Mouse (Mus musculus) megakaryocyte, adult 5-6 weeks (primary cell): ENCODE data around the gene Hsf4. TPM values are rescaled to one million over a fixed set of nuclear protein-coding genes. Genes with fewer than 3 reads are reported as not detected.
"Not testable (repeated sequence)": the region's sequence is repeated elsewhere in the genome, so short reads cannot be mapped to it uniquely, and the experiment has no call there.

Source experiments
- ATAC-seq: 2 replicates; pipeline ENCODE4 v1.8.0; 2016; ENCODE audit warnings: mild to moderate bottlenecking, inconsistent platforms; ENCODE audit not compliant: poor library complexity, severe bottlenecking
- total RNA-seq, 2 experiments: library from RNA; stranded (forward) in 1 of 2; stranded (reverse) in 1 of 2; fragments of 153-499, 151-499 nt in 1 of 2; fragments of 221-1000, 200-1000 nt in 1 of 2; gene quantifications; 2 replicates each; pipeline versions ENCODE4 v1.2.3 to v1.2.4; 2015 to 2017

Hsf4 gene
- total RNA-seq (2015), result 0.22 TPM in 1 of 2 replicates, not detected in the other
- total RNA-seq (2017), result not detected in 2 replicates

- ATAC-seq, result peak; percentile 47
Observed at GRCm38 (mm10) chr8:105269461-105269947, at the start of gene Hsf4. Hsf4 (plus strand) TSS chr8:105269801.

- no peak for ATAC-seq
Observed at GRCm38 (mm10) chr8:105223850-105224249, 45.8 kb upstream of the Hsf4 start.

DNA sequence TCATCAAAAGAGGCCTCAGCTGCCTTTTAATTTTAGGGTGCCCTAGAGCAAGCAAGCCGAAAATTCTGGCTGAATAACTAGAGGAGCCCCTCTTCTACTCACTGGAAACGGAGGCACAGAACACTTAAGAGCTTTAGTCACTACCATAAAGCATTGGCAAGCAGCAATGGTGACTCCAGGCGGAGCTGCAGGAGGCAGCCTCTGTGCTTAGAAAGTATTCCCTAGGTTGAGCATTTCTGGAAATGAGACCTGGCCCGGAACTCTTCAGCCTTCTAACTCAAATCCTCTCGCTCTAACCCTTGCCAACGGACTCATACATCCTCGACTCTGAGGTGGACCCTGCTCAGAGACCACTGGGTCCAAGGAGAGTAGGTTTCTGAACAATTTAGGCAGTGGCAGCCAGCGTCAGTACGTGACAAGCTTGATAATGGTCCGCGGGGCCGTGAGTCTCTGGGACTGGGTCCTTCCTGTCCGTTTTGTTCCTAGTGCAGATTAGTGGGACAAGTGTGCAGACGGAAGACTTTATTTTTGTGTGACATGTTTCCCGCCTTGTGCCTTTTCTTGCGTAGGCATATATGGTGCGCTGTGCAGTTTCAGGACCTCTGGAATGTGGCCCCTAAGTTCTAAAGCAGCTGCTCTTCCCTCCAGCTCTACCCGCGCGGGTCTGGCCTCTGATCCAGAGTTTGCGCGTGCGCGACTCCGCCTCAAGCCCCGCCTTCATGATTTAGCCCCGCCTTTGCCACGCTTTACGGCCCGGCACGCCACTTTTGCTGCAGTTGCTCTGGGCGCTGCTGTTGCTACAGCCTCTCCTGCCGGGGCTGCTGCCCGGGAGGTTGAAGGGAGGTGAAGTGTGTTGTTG, 45.0 kb upstream of the Hsf4 start, which contains the start of gene D230025D16Rik:
D230025D16Rik (plus strand) TSS at position 733 of the 859 bp plus-strand sequence.
- ATAC-seq, result peak; percentile 95

- ATAC-seq, result peak; percentile 6; the same call in 1 of the 2 replicates
Observed at GRCm38 (mm10) chr8:105225272-105225593, 44.4 kb upstream of the Hsf4 start.

GRCm38 (mm10) chr8:105225917-105226316, 43.7 kb upstream of the Hsf4 start:
- peak; percentile 18 for ATAC-seq

GRCm38 (mm10) chr8:105231503-105232320, 37.9 kb upstream of the Hsf4 start:
- ATAC-seq, result no peak

- ATAC-seq, result not testable (repeated sequence)
Observed at GRCm38 (mm10) chr8:105232321-105232693, 37.3 kb upstream of the Hsf4 start.

DNA sequence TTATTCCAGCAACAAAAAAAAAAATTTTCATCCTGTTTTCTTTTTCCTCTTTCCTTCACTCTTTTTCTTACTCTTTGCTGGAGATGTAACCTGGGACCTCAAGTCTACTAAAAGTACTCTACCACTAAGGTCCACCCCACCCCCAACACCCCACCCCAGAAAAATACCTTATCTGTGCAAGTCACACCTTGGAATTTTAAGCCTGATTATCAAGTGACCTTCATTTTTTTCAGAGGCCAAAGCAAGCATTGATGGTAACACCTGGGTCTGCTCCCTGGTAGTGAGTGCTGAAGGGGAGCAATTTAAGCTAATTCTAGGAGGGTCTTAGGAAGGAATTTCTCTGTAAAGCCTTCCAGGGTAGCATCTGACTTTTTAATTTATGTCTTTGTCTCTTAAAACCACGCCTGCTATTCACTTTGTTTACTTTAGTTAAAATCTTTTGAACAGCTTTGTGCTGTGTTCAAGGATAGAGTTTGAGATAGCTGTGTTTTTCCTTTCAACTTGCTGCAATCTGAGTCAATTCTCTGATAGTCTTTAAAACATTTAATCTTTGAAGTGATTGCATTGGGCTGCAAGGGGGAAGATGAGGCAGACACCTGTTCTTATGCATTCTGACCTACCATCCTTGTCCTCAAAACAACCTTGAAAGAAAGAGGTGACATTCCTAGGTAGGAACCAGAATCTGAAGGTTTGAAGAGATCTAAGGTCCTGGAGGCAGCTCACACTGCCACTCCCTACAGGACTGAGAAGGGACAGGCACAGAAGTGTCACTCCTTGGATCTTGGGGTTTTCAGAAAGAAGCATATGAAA, 36.3 kb upstream of the Hsf4 start:
- no peak for ATAC-seq

DNA sequence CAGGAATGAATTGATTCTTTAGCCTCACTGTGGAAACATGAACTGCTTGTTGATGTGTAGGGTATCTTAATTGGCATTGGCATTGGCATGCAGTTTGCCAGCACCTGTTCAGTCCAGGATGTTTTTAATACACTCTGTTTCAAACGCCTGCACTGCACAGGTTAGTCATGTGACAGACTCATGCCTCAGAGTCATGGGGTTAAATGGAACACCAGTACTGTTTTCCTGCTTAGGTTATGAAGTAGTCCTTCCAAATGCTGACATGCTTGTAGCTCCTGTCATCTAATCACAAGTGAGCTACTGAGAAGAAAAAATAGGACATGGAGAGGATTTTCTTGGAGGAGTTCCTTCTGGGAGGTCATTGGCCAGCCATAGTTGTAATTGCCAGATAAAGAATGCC, 34.4 kb upstream of the Hsf4 start:
- no peak for ATAC-seq

DNA sequence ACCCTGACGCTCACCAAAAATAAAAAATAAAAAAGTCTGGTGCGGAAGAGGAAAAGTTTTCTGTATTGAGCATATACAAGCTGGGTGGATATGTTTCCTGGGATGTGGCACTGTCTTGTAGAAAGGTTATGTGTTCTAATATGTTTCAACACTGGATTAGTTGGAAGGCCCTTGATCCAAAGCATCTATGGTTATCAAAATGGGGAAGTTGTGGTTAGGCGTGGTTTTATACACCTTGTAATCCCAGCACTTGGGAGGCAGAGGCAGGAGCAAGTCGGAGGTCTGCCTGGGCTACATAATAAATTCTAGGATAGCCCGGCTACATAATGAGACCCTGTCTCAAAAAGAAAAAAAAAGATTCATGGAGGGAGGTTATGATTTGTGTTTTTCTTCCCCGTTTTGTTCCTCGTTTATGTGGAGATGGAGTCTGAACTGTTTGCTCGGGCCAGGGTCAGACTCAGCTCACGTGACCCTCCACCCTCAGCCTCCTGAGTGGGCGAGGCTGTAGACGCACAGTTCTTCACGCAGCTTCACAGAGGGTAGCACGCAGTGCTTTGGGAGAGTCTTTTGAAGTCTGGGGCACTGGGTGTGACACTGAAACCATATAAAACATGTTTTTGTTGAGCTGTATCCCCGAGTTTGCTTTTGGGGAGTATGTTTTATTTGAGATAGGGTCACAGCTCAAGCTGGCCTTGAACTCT, 32.0 kb upstream of the Hsf4 start:
- ATAC-seq, result no peak

- ATAC-seq, result no peak
Observed at GRCm38 (mm10) chr8:105241016-105241415, 28.6 kb upstream of the Hsf4 start.

DNA sequence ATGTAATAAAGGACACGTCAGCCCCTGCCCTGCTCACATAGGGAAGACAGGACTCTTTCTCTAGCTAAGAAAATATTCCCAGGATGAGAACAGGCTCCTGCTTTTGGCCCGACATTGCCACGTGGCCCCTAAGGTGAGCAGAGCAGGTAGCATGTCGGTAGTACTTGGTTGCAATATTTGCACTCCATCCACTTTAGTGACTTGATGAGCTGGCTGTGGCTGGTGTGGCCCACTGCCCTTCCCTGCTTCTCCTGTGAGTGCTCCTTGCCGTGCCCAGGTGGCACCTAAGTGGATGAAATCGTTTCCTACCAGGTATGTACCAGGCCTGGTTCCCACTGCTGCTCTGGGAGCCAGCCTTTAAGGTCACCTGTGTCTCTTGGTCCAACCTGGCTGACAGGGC, 17.6 kb upstream of the Hsf4 start:
- ATAC-seq, result no peak

DNA sequence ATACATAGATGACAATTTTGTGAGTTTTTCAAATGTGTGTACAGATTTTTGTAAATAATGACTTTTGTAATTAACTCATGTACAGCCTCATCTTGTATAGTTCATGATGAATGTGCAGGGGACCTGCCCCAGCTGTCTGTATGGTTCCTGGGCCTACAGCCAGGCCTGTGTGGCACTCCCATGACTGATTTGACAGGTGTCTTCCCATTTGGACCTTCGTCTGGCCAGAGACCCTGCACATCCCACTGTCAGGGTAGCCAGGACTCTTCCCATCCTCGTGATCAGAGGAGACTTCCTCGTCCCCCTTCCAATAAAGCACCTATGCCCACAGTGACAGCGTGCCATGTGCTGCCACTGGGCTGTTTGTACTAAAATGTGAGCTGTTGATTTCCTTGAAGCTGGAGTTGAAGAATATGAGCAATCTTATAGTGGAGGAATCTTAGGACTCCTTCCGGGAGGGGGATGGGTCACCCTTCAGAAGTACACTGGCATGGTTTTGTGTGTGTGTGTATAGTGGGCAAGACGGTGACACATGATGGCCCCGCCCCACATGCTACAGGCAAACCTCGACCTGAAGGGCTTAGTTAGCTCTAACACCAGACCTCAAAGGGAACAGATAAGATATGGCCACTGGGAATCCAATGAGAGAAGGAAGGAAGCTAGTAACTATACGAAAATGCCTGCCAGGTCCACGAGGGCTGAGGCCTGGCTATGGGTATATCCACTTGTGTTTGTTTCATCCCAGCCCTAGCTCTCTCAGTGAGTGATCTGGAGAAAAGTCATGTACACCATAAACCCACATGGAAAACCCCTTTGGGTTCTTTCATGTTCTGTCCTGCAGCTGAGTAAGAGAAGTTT, 16.7 kb upstream of the Hsf4 start:
- no peak for ATAC-seq

DNA sequence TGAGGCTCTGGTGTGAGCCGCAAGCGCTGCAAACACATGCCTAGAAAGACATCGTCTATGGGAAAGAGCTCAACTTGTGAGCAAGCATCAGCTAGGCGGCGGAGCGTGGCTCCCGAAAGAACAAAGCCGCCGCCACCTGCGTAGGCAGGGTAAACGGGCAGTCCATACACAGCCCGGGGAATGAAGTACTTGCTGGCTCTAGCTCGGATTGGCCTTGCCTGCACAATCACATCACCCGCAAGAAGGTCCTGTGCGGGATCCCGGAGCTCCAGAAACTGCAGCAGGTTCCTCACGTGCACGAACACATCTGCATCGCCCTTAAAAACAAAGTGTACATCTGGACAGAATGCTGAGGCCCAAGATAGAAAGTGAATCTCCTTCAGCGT, 15.8 kb upstream of the Hsf4 start:
- ATAC-seq, result no peak

- ATAC-seq, result peak; percentile 90
Observed at GRCm38 (mm10) chr8:105254152-105254965, 15.2 kb upstream of the Hsf4 start.

DNA sequence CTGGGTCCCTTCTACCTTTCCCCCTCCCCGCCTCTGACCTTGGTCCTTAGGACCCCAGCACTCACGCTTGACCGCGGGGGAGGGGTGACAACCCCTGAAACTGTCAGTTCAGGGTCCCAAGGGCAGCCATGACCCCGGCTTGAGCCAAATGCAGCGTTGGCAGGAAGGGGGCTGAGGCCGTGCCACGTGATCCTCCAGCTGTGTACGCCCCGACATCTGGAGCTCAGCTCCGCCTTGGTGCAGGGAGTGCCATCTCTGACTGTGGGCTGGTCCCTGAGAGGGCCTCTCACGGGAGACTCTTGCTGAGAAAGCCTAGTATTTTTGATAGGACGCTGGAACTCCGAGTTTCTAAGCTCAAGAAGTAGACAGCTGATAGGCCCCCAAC, 14.6 kb upstream of the Hsf4 start, which contains the start of gene B3gnt9:
B3gnt9 (minus strand) TSS at position 188 of the 385 bp plus-strand sequence.
- peak; percentile 32 for ATAC-seq

DNA sequence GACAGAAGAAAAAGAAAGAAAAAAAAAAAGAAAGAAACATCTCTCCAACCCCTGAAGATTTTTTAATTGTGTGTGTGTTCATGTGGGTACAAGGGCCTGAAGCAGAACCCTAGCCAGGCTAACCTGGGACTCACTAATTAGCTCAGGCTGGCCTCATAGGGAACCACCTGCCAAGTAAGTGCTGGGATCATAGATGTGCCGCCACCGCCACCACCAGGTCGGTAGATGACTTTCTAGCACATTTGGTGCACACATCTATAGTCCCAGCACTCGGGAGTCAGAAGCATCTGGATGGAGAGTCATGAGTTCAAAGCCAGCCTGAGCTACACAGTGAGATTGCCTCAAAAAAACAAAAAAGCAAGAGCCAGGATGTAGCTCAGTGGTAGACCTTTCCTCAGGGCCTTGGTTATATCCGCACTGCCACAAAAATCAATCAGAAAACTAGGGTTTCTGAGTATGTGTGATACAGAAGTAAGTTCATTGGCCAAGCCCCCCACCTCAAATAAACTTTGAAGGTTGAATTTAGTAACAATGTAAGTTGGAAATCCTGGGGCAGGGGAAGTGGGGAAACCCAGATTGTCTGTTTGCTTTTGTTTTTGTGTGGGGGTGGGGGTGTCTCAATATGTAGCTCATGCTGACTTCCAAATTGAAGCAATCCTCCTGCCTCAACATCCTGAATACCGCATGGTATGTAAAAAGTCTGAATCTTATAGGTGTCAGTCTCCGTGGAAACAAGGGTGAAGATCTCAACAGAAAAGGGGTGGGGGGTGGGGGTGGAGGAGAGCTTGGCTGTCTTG, 12.1 kb upstream of the Hsf4 start:
- no peak for ATAC-seq
